Mouse (Mus musculus): ENCODE measurements around the gene Phlda3. TPM values are rescaled to one million over a fixed set of nuclear protein-coding genes. Genes with fewer than 3 reads are reported as not detected.
A peak's percentile ranks its signal among the peaks of the same experiment; 100 is the strongest.

The Phlda3 gene
- not detected in 2 replicates for total RNA-seq (2015; ENCODE audit: low replicate concordance)
- total RNA-seq (2017; ENCODE audit: low replicate concordance) = not detected in 2 replicates

DNA sequence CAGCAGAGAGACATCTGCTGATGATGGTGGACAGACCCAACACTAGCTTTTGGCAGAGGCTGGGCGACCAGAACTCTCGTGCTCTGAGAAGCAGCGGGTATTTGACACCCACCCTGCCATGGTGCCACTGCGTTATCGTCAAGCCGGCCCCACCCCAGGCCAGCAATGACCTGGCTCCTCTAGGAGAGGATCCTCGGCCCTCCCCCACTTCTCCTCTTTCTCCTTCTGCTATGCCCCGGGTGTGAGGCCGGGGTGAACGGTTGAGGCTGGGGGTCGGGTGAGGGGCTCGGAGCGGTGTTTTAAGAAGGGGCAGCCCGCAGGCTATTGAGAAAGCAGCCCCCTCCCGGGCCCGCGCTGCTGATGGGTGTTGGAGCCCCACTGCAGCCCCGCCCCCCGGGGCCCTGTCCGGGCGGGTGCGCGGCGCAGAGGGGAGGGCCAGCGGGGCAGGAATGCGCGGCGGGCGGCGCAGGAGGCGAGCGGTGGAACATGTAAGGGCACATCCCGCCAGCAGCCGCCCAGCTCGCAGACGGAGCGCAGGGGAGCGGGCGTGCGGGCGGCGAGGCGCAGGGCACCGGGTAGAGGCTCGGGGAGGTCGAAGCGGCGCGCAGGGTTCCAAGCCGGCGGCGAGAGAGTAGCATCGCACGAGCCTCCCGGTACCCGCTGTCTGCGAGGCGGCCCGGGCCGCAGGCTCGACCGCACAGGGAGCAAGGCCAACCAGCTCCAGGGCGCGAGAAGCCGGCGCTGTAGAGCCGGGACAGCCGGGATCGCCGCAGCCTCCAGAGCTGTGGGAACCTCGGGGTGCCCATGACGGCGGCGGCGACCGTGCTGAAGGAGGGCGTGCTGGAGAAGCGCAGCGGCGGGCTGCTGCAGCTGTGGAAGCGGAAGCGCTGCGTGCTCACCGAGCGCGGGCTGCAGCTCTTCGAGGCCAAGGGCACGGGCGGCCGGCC, at the start of gene Phlda3:
Gene Phlda3, plus strand, starts transcription at position 475 of the 947 bp plus-strand sequence.
- no peak for ATAC-seq (replicated peaks; ENCODE audit: low FRiP score, poor library complexity, severe bottlenecking)

- peak; percentile 79 for ATAC-seq (replicated peaks; ENCODE audit: low FRiP score, poor library complexity, severe bottlenecking)
Observed at GRCm38 (mm10) chr1:135719486-135719885, 46.4 kb upstream of the Phlda3 start.

GRCm38 (mm10) chr1:135719983-135720382, 45.9 kb upstream of the Phlda3 start, which contains the start of gene Csrp1:
Csrp1 (plus strand) TSS chr1:135720061.
- ATAC-seq (replicated peaks; ENCODE audit: low FRiP score, poor library complexity, severe bottlenecking) = 0 out of 2 replicates have a peak, but pooled peaks have one; percentile 8

- no peak for ATAC-seq (replicated peaks; ENCODE audit: low FRiP score, poor library complexity, severe bottlenecking)
Observed at GRCm38 (mm10) chr1:135723016-135723415, 42.9 kb upstream of the Phlda3 start.

DNA sequence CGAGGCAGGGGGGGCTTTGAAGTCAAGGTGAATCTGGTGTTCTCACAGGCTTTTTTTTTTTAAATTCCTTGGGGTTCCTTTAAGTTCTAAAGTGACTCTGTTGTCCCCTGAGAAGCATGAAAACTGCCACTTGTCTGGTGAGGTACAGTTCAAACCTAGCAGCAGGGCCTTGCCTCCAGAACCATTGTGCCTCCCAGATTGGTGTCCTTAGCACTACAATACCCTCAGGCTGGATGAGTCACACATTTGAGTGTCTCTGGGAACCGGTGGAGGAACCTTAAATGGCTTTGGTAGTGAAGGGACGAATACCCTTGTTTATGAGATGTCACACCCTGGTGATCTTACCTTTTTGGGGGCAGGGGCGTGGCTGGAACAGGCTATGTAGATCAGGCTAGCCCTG, 41.8 kb upstream of the Phlda3 start:
- no peak for ATAC-seq (replicated peaks; ENCODE audit: low FRiP score, poor library complexity, severe bottlenecking)

DNA sequence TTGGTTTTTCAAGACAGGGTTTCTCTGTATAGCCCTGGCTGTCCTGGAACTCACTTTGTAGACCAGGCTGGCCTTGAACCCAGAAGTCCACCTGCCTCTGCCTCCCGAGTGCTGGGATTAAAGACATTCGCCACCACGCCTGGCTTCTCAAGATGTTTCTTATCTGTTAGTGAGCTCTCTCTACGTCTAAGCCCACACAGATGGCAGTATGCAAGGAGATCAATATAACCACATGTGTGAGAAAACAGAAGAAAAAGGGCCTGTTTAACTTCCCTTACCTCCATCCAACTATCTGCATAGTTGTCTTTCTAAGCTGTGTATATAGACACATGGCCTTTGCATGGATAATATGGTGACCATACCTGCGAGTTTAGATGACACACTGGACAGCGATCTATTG, 40.6 kb upstream of the Phlda3 start:
- no peak for ATAC-seq (replicated peaks; ENCODE audit: low FRiP score, poor library complexity, severe bottlenecking)

GRCm38 (mm10) chr1:135725936-135726335, 40.0 kb upstream of the Phlda3 start:
- no peak for ATAC-seq (replicated peaks; ENCODE audit: low FRiP score, poor library complexity, severe bottlenecking)

- peak; percentile 82 for ATAC-seq (replicated peaks; ENCODE audit: low FRiP score, poor library complexity, severe bottlenecking)
Observed at GRCm38 (mm10) chr1:135728631-135729366, 37.1 kb upstream of the Phlda3 start.

DNA sequence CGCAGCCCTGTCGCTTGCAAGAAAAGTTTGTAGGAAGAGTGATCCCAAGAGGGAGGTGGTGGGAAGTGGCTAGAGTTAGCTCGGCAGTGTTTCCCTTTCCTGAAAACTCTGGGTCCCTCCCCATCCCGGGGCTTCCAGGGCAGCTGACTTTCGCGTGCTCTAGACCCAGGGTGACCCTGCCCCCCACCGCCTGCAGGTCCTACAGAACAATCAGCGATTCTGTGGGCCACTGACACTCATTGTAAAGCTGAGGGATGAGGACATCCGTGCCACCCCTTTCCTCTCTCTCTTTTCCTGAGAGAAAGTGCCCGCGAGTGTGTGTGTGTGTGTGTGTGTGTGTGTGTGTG, 36.6 kb upstream of the Phlda3 start:
- ATAC-seq (replicated peaks; ENCODE audit: low FRiP score, poor library complexity, severe bottlenecking) = peak; percentile 18; the same call in 1 of the 2 replicates

DNA sequence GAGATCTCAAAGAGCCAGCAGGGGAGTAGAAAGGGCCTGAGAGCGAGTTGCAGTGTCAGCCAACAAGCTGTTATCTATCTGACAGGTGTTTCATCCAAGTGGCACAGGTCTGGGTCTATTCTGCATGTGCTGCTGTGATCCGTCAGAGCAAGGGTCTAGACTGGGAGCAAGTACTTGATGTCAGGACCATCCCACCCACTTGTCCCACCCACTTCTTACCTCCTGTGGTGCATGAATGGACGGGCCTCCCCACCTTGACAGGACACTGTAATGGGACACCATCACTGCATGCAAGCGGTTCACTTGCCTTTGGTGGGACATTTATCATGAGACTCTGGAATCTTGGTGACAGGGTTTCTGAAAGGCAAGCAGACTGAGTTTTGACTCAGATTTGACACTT, 36.1 kb upstream of the Phlda3 start:
- peak; percentile 31; the same call in 1 of the 2 replicates for ATAC-seq (replicated peaks; ENCODE audit: low FRiP score, poor library complexity, severe bottlenecking)

DNA sequence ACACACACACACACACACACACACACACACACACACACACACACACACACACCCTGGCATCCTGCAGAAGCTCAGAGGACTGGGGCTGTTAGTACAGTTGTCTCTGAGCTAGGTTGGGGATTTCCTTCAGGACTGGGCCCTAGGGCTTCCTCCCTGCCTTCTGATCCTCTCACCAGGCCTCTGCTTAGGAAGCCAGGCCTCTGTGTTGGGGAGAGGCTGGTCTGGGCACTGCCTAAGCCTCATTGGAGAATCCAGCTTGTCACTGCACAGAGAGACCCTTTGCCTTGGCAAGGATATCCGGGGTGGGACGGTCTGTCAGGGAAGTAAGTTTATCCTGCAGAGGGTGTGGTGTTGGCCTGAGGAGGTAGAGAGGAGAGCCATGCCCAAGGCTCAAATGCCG, 35.6 kb upstream of the Phlda3 start:
- 0 out of 2 replicates have a peak, but pooled peaks have one; percentile 6 for ATAC-seq (replicated peaks; ENCODE audit: low FRiP score, poor library complexity, severe bottlenecking)

- ATAC-seq (replicated peaks; ENCODE audit: low FRiP score, poor library complexity, severe bottlenecking) = no peak
Observed at GRCm38 (mm10) chr1:135731393-135731792, 34.5 kb upstream of the Phlda3 start.

DNA sequence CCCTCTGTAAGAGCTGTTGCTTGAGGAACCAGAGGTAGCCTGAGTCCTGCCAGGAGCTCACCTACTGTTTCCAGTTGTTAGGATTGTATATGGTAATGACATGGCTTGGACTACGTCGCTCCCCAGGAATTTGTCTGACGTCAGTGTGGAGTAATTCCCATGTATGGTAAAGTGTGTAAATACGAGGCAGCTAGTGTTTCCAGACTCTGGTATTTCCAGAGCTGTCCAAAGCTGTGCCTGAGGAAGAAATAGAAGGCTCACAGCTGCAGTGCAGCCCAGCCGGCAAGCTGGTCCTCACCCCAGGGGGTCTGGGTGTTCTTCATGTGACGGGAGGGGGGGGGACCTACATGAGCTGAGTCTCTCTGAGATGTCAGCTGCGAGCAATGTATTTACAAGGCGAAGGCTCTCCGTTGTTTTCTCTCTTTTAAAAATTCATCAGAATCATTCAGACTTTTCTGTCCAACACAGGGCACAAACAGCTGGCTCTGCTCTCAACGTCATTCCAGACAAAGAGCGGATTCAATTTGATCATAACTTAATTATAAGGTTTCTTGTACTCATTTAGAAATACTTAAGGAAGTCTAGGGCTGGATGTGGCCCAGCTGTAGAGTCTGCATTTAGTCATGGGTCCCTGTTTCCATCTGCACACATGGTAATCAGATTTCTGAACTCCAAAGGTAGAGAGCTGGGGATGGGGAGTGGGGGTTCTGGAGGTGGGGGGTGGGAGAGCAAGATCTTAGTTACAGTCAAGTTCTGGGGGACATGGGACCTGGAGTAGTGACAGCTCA, 33.8 kb upstream of the Phlda3 start:
- ATAC-seq (replicated peaks; ENCODE audit: low FRiP score, poor library complexity, severe bottlenecking) = no peak

DNA sequence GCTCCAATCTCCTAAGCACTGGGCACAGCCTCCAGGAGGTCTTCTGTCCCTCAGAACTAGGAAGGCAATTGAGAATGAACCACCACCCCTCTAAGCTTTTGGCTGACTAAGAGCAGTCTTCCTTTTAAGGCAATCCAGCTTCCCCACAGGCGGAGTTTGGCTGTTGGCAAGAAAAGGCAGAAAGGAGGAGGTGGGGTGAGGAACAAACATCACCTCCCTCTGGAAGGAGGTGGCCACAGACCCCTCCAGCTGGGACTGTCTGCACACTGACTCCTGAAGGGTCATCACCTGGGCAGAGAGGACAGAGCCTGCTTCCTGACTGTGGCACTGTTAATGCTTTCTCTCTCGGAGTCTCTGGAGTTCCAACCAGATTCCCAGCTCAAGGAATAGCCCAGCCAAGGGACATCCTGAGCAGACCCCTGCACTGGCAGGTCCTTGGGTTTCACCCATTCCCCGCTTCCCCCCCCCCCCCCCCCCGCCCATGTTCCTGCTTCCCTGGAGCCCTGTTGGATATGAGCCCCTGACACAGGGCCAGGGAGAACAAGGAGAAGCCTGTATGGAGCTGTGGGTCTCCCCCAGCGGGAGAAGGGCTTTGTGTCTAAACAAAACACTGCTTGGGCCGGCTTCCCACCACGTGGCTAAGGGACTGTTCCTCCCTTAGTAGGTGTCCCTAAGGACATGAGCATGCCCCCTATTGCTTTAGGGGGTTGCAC, 31.5 kb upstream of the Phlda3 start:
- ATAC-seq (replicated peaks; ENCODE audit: low FRiP score, poor library complexity, severe bottlenecking) = no peak

GRCm38 (mm10) chr1:135735460-135735859, 30.5 kb upstream of the Phlda3 start:
- ATAC-seq (replicated peaks; ENCODE audit: low FRiP score, poor library complexity, severe bottlenecking) = no peak

- ATAC-seq (replicated peaks; ENCODE audit: low FRiP score, poor library complexity, severe bottlenecking) = no peak
Observed at GRCm38 (mm10) chr1:135744987-135745386, 20.9 kb upstream of the Phlda3 start.

DNA sequence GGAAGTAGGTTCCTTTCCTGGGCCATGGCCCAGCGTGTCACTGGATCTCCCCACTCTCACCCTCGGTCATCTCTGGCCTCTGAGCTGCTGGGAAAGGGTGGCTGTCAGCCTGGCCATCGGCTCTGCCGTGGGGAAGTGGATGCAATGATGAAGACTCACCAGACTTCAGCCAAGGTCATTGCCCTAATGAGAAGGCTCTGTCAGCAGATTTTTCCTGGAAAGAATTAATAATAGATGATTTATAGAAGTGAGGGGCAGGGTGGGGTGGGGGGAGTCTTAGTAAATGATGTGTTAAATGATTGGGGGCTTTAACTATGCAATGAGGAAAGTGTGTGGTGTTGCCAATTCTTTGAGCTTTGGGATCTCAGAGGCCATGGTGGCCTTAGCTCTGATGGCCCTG, 19.7 kb upstream of the Phlda3 start:
- ATAC-seq (replicated peaks; ENCODE audit: low FRiP score, poor library complexity, severe bottlenecking) = no peak

DNA sequence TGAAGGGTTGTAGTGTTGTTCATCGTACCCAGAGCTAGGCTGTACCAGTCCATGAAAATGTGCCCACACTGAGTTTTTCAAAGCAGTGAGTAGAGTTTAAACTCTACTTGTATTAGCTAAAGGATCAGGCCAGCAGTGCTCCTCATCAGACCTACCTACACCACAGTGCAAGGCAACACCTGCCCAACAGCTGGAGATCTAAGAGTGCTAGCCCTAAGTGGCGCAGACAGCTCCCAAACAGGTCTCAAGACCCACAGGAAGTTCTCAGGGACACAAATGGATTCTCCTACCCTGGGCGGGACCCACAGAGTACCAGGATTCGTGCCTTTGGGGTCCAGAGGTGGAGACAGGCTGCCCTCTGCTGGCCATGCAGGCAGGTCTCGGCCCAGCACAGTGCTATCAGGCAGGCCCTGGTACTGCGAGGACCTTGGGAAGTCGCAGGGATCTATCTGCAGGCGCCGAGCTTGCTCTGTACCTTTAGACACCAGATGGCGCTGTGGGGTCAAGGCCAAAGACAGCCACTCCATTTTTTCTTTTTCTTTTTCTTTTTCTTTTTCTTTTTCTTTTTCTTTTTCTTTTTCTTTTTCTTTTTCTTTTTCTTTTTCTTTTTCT, 13.1 kb upstream of the Phlda3 start:
- ATAC-seq (replicated peaks; ENCODE audit: low FRiP score, poor library complexity, severe bottlenecking) = peak; percentile 95

DNA sequence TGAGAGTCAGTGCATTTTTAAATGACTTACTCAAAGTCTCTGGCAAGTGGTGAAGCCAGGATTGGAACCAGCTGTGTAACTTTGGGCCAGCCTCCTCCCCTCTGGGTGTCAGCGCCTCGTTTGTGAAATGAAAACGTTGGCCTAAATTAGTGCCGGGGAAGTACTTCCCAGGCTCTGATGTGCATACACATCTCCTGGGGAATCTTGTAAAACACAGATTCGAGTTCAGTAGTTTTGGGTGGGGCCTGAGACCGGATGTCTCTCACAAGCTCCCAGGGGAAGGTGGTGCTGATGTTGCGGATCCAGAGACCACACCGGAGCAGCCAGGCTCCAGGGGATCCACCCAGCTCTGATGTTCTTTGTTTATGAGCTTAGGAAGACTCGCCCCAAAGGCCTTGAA, 10.6 kb upstream of the Phlda3 start:
- no peak for ATAC-seq (replicated peaks; ENCODE audit: low FRiP score, poor library complexity, severe bottlenecking)

Data from erythroblast, adult 5-6 weeks (primary cell).